Mouse (Mus musculus) v-Abl transformed pro-B cells (cell line): ENCODE measurements around the gene Pex11b.
"Not testable (repeated sequence)": the region's sequence is repeated elsewhere in the genome, so short reads cannot be mapped to it uniquely, and the experiment has no call there.

Source experiments
- in situ Hi-C, 2 experiments: fragments of 400-800 bp; cut with MboI; formaldehyde crosslinking; loops; one replicate each; pipeline ENCODE4 v1.15.1; 2025; ENCODE audit not compliant: unreplicated experiment in 2 of 2

Pex11b gene

GRCm38 (mm10) chr3:96669727-96670468 lies 34.7 kb downstream of the Pex11b start, which contains the start of gene Ankrd35:
Gene Ankrd35 (plus strand): TSS chr3:96670131.
- in situ Hi-C loops = loop anchor here in 1 of 2 experiments (5.0 kb wide), 1 partner anchor 32 kb away; no protein-coding TSS in a partner anchor

GRCm38 (mm10) chr3:96671519-96671918 lies 36.3 kb downstream of the Pex11b start:
- in situ Hi-C loops = no loop called here

DNA sequence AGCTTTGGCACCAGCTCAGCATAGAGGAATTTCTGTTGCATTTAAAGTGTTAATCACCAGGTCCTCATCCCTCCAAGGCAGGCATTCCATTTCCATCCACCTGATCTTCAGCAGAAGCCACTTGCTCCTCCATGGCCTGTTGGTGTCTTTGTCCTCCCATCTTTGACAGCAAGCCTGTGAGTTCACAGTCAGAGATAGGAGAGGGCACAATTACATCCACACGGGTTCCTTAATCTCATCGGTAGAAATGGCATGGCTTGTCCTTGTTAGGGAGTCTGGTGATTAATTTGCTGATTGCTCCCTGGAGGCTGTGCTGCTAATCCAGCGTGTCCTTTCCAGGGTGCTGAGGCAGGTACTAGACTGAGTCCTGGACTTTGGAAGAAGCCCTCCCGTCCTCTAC lies 38.3 kb downstream of the Pex11b start:
- in situ Hi-C loops = no loop called here

GRCm38 (mm10) chr3:96674442-96674841 lies 39.3 kb downstream of the Pex11b start:
- in situ Hi-C loops = no loop called here

DNA sequence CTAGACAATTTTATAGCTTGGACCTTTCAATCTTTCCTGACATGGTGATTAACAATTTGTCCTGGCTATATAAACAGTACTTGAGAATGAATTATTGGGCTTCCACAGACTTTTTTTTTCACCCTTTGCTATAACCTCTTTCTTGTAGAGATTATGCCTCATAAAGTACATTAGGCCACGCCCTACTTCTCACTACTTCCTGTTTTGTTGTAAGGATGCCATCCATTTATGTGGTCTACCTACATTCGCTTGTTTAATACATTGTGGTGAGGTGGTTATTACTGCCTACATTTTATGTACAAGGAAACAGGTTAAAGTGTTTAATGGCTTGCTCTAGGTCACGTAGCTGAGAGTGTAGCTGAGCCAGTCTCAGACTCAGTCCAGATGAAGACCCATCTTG lies 40.0 kb downstream of the Pex11b start:
- in situ Hi-C loops = no loop called here

GRCm38 (mm10) chr3:96675690-96676089 lies 40.5 kb downstream of the Pex11b start:
- in situ Hi-C loops = no loop called here

DNA sequence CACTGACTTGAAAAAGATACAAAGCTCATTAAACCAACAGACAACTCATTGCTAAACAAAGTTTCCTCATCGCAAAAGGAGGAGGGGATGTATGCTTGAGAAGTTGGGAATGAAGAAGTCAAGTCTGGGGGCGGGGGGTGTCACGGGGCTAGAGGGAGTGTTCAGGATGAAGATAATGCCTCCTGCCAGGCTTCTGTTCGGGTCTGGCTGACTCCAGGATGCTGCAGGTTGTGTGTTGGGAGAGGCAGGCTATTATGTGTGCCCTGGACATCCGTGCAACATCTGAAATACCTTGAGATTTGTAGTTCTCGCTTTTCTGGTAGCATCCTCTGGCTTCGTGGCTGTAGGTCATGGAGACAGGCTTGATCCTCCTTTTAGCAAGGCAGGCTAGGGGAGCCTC lies 43.3 kb downstream of the Pex11b start:
- in situ Hi-C loops = no loop called here

DNA sequence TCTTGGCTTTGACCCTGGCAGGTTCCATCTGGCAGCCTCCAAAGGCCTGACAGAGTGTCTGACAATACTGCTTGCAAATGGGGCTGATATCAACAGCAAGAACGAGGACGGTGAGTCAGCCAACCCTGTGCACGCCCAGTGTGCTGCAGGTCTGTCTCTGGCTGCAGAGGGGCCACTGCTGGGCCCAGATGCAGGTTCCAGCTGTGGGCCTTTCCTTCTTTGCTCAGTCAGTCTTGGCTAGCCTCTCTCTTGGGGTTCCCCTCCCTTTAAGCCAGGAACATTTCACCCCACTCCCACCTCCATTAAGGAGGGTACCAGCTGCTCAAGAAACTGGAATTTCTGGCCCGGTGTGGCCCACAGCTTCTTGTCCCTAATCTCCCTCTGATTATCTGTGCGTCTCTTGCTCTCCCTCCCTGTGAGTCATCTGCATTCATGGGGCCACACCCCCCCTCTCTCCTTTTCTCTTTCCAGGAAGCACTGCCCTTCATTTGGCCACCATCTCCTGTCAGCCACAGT lies 44.0 kb downstream of the Pex11b start:
- in situ Hi-C loops = no loop called here

DNA sequence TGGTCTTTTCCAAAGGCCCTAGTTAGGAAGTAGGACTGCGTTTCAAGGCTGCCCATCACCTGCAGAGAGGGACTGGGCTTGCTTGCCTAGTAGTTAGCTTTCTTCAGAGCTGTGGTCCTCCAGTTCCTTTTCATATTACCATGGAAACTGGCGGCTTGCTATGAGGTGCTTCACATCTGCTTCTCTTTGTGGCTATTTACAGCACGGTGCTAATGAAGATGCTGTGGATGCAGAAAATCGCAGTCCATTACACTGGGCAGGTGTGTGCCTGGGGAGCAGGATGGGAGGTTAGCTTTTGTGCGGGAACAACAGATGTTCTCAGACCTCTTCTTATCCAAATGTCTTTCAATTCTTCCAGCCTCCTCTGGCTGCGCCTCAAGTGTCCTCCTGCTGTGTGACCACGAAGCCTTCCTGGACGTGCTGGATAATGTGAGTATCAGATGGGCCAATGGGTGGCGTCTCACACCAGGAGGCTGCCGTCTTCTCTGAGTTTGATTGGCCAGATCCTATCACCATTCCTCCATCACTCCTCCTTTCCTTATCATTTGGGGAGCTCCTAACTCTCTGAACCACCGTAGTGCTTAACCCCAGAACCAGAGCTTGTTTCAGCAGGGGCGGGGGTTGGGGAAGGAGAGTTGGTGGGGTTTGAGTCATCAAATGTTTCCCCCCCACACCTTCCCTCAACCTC lies 45.2 kb downstream of the Pex11b start:
- in situ Hi-C loops = no loop called here

- in situ Hi-C loops = no loop called here
Measured at GRCm38 (mm10) chr3:96683496-96683895, 48.3 kb downstream of the Pex11b start.

GRCm38 (mm10) chr3:96684151-96684821 lies 49.1 kb downstream of the Pex11b start:
- in situ Hi-C loops = no loop called here

- in situ Hi-C loops = no loop called here
Measured at GRCm38 (mm10) chr3:96684822-96685156, 49.6 kb downstream of the Pex11b start.

DNA sequence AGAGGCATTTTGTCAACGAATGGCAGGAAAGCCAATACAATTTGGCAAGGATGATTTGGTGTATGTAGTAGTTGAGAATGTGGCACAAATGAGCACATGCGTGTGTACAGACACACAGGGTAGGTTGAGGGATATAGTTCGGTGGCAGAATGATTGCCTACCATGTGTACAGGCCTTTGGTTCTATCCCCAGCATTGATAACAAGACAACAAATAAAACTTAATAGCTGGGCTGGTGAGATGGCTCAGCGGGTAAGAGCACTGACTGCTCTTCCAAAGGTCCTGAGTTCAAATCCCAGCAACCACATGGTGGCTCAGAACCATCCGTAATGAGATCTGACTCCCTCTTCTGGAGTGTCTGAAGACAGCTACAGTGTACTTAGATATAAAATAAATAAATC lies 50.9 kb downstream of the Pex11b start:
- in situ Hi-C loops = not testable (repeated sequence)

DNA sequence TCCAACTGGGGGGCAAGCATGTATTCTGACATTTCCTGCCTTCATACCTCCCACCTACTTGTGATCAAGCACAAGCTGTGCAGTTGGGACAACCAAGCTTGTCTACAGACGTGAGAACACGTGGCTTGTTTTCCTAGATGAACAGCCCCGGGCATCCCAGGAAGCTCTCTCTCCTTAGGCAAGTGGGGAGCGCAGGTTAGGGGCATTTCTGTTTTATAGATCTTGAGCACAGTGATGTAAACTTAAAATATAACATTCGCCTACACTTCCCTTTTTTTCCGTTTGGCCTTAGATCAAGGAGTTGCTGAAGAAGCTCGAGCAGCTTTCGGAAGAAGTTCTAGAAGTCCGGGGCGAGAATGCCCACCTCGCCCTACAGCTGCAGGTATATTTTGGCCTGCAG lies 53.7 kb downstream of the Pex11b start:
- in situ Hi-C loops = no loop called here

- in situ Hi-C loops = no loop called here
Measured at GRCm38 (mm10) chr3:96690298-96690697, 55.1 kb downstream of the Pex11b start.

DNA sequence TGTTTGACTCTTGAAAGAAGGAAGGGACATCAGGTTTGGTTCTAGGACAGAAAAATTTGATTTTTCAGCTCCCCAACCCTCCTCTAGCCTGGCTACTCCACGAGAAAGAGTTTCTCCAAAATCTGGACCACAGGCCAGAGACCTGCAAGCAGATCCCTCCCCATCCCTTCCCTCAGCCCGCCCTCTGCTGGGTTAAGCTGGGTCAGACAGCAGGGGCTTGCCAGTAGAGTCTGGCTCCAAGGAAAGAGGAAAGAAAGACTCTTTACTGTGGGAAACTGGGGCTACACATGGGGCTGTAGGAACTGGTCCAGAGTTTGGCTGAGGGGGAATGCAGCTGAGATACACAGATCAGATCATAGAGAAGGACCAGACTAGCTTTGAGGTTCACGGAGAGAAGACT lies 57.3 kb downstream of the Pex11b start:
- in situ Hi-C loops = no loop called here

DNA sequence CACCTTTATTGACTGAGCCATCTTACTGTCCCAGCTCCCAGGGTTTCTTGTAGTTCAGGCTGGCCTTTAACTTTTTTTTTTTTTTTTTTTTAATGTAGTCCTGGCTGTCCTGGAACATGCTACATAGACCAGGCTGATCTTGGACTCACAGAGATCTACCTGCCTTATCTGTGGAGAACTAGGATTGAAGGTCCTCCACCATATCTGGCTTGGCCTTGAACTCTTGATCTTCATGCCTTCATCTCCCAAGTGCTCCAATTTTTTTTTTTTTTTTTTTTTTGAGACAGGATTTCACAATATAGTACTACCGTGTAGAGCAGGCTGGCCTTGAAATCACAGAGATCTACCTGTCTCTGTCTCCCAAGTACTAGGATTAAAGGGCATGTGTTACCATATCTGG lies 58.4 kb downstream of the Pex11b start:
- in situ Hi-C loops = no loop called here
